Mouse (Mus musculus): ENCODE measurements around the gene Espn. TPM values are rescaled to one million over a fixed set of nuclear protein-coding genes. Genes with fewer than 3 reads are reported as not detected.

Espn gene
- polyA plus RNA-seq, 1 experiment from 2014 or later, result 32.9 TPM

DNA sequence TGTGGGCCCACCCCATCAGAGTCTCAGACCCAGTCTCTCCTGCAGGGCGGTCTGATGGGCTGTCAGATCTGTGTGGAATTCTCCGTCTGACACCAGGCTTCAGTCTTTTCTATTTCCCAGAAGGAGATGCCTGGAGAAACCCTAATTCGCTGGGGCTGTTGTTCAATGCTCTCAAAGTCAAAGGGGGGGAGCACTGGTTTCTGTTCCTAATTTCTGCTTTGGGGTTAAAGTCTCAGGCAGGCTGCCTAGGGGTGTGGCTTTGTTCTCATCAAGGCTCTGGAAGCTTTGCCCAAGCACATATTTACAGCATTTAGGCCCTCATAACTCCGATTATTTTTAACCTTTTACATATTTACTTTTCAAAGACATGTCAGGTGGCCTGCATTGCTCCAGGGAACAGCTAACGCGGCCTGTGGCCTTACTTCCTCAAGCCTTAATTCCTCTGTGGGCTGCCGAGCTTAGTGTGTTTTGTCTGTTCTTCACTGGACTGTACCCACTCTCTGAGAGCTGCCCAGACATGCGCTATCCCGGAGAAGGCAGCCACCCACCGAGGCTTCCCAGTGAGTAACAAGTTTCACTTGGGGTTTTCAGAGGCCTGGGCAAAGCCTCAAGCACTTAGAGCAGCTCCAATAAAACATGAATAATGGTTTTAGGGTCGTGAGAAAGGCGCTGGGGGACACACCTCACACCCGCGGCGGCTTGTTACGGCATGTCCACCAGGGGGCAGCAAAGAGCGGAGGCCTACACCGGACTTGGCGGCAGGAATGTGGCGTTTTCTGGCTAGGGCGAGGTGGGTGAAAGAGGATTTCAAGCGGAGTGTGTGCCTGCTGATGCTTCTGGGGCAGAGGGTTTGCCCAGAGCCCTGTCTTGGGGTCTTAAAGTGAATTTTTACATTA is 13.1 kb upstream of the Espn start:
- H3K36me3 ChIP-seq (ENCODE audit: insufficient read depth, low read length), result no peaks in the 10 kb centered on the region
- H3K4me3 ChIP-seq (replicated peaks; ENCODE audit: low read depth, low read length), result no peak overlapping the region
- peaks cover 13% of the 10 kb centered on the region for H3K27me3 ChIP-seq (ENCODE audit: insufficient read depth, low read length)
- H3K27ac ChIP-seq, result no peak overlapping the region
- peak overlapping the region; percentile 5; the same call in 1 of the 2 replicates for H3K4me2 ChIP-seq (ENCODE audit: low read length)
- no peaks in the 10 kb centered on the region for H3K4me1 ChIP-seq (replicated peaks; ENCODE audit: insufficient read depth, low read length)
- TF ChIP-seq CTCF (IDR thresholded peaks at IDR 0.05; ENCODE audit: low read depth), result peak; percentile 95
- ATAC-seq (replicated peaks; ENCODE audit: low FRiP score, low read depth), result no peak
- 16% methylated on average over 22 of the region's 22 CpGs for WGBS
- H3K9me3 ChIP-seq (replicated peaks; ENCODE audit: low read length), result no peaks in the 10 kb centered on the region
- peak; percentile 70 for DNase-seq (ENCODE audit: low spot score)
- no peak overlapping the region for H3K9ac ChIP-seq (ENCODE audit: low read depth, low read length)

GRCm38 (mm10) chr4:152162748-152163147 is 10.6 kb upstream of the Espn start:
- Histone ChIP-seq H3K4me3 (replicated peaks; ENCODE audit: low read depth, low read length) (no peak overlapping the region), H3K4me1 (replicated peaks; ENCODE audit: insufficient read depth, low read length) (peaks cover 11% of the 10 kb centered on the region), H3K4me2 (ENCODE audit: low read length) (no peak overlapping the region), H3K9me3 (replicated peaks; ENCODE audit: low read length) (no peaks in the 10 kb centered on the region), H3K27ac (no peak overlapping the region), H3K36me3 (ENCODE audit: insufficient read depth, low read length) (no peaks in the 10 kb centered on the region), H3K27me3 (ENCODE audit: insufficient read depth, low read length) (peaks cover 37% of the 10 kb centered on the region), H3K9ac (ENCODE audit: low read depth, low read length) (no peak overlapping the region)
- ATAC-seq (replicated peaks; ENCODE audit: low FRiP score, low read depth), result no peak
- TF ChIP-seq CTCF (IDR thresholded peaks at IDR 0.05; ENCODE audit: low read depth), result no peak
- DNase-seq (ENCODE audit: low spot score), result no peak
- 76% methylated on average over 2 of the region's 2 CpGs for WGBS

DNA sequence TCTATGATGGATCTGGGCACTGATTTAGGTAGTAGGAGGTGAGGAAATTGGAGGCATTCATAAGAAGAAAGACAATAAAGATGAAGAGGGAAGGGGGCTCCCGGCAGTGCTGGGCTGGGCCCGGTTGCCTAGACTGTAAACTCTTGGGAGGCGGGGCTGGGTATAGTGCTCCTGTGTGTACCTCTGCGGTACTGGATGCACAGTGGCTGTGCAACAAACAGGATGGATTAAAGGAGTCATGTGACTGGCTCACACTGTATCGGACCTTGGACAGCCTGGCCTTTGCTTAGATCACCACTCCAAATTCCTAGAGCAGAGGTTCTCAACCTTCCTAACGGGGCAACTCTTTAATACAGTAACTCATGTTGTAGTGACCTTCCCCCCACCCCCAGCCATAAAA is 9.4 kb upstream of the Espn start:
- peak; percentile 67 for ATAC-seq (replicated peaks; ENCODE audit: low FRiP score, low read depth)
- TF ChIP-seq CTCF (IDR thresholded peaks at IDR 0.05; ENCODE audit: low read depth), result no peak
- no peak for DNase-seq (ENCODE audit: low spot score)
- 59% methylated on average over 6 of the region's 6 CpGs for WGBS
- no peak overlapping the region for H3K4me2 ChIP-seq (ENCODE audit: low read length)
- H3K4me1 ChIP-seq (replicated peaks; ENCODE audit: insufficient read depth, low read length), result peaks cover 11% of the 10 kb centered on the region
- H3K36me3 ChIP-seq (ENCODE audit: insufficient read depth, low read length), result no peaks in the 10 kb centered on the region
- no peak overlapping the region for H3K27ac ChIP-seq
- H3K27me3 ChIP-seq (ENCODE audit: insufficient read depth, low read length), result peaks cover 43% of the 10 kb centered on the region
- H3K9me3 ChIP-seq (replicated peaks; ENCODE audit: low read length), result no peaks in the 10 kb centered on the region
- H3K9ac ChIP-seq (ENCODE audit: low read depth, low read length), result no peak overlapping the region
- H3K4me3 ChIP-seq (replicated peaks; ENCODE audit: low read depth, low read length), result no peak overlapping the region

DNA sequence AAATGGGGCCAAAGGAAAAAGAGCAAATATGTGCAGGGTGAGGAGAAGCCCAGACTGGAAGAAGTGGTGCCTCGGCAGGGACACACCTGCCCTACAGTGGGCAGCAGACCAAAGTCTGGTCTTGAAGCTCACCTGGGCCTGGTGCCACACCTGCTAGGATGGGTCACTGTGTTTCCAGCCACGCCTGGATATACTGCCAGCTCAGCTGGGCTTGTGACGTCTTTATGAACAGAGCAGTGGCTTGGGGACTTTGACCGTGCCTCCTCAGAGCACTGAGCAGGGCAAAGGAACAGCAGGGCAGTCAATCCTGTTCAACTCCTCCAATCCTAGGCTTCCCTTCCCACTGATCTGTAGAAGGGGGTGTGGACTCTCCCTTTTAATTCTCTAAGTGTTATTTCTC is 8.6 kb upstream of the Espn start:
- H3K27me3 ChIP-seq (ENCODE audit: insufficient read depth, low read length), result peaks cover 43% of the 10 kb centered on the region
- H3K9ac ChIP-seq (ENCODE audit: low read depth, low read length), result no peak overlapping the region
- DNase-seq (ENCODE audit: low spot score) (no peak), ATAC-seq (replicated peaks; ENCODE audit: low FRiP score, low read depth) (peak; percentile 68)
- no peak overlapping the region for H3K4me2 ChIP-seq (ENCODE audit: low read length)
- 30% methylated on average over 4 of the region's 4 CpGs for WGBS
- H3K27ac ChIP-seq, result no peak overlapping the region
- H3K4me1 ChIP-seq (replicated peaks; ENCODE audit: insufficient read depth, low read length), result peaks cover 11% of the 10 kb centered on the region
- TF ChIP-seq CTCF (IDR thresholded peaks at IDR 0.05; ENCODE audit: low read depth), result no peak
- no peaks in the 10 kb centered on the region for H3K36me3 ChIP-seq (ENCODE audit: insufficient read depth, low read length)
- H3K4me3 ChIP-seq (replicated peaks; ENCODE audit: low read depth, low read length), result no peak overlapping the region
- no peaks in the 10 kb centered on the region for H3K9me3 ChIP-seq (replicated peaks; ENCODE audit: low read length)

DNA sequence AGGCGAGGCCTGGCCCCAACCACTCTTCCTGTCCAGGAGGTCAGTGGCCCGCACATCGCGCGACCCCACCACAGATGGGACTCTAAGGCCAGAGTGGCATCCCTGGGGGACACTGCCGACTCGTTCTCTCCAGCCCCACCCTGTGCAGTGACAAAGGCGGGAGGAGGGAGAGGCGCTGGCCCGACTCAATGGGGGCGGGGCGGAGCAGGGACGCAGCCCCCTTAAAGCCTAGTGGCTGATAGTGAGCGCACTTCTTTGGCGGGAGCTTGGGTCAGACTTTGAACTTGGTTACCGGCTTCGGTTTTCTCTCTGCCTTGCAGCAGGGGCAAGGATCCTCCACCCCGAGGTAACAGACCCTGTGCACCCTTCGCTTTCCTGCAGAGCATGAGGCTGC is 7.1 kb upstream of the Espn start:
- H3K36me3 ChIP-seq (ENCODE audit: insufficient read depth, low read length), result no peaks in the 10 kb centered on the region
- no peak for TF ChIP-seq CTCF (IDR thresholded peaks at IDR 0.05; ENCODE audit: low read depth)
- no peak for DNase-seq (ENCODE audit: low spot score)
- H3K9ac ChIP-seq (ENCODE audit: low read depth, low read length), result no peak overlapping the region
- WGBS, result 2% methylated on average over 19 of the region's 19 CpGs
- H3K9me3 ChIP-seq (replicated peaks; ENCODE audit: low read length), result no peaks in the 10 kb centered on the region
- peak overlapping the region; percentile 46 for H3K4me2 ChIP-seq (ENCODE audit: low read length)
- H3K4me1 ChIP-seq (replicated peaks; ENCODE audit: insufficient read depth, low read length), result peaks cover 11% of the 10 kb centered on the region
- H3K27ac ChIP-seq, result no peak overlapping the region
- peak overlapping the region; percentile 13; the same call in 1 of the 2 replicates for H3K4me3 ChIP-seq (replicated peaks; ENCODE audit: low read depth, low read length)
- ATAC-seq (replicated peaks; ENCODE audit: low FRiP score, low read depth), result no peak
- H3K27me3 ChIP-seq (ENCODE audit: insufficient read depth, low read length), result peaks cover 43% of the 10 kb centered on the region

GRCm38 (mm10) chr4:152158585-152159284 is 6.6 kb upstream of the Espn start, which contains the start of gene Hes2:
Gene Hes2 (plus strand): TSS chr4:152158867.
- WGBS, result 2% methylated on average over 35 of the region's 35 CpGs
- DNase-seq (ENCODE audit: low spot score) (no peak), ATAC-seq (replicated peaks; ENCODE audit: low FRiP score, low read depth) (no peak)
- Histone ChIP-seq H3K4me3 (replicated peaks; ENCODE audit: low read depth, low read length) (peak within 1 kb of the TSS; percentile 20; the same call in 1 of the 2 replicates), H3K9ac (ENCODE audit: low read depth, low read length) (peak within 1 kb of the TSS; percentile 42; the same call in 1 of the 2 replicates), H3K4me2 (ENCODE audit: low read length) (peak within 1 kb of the TSS; percentile 46), H3K27ac (no peak within 1 kb of the TSS), H3K36me3 (ENCODE audit: insufficient read depth, low read length) (no peaks in the 10 kb centered on the region), H3K27me3 (ENCODE audit: insufficient read depth, low read length) (peaks cover 43% of the 10 kb centered on the region), H3K4me1 (replicated peaks; ENCODE audit: insufficient read depth, low read length) (peaks cover 14% of the 10 kb centered on the region), H3K9me3 (replicated peaks; ENCODE audit: low read length) (no peaks in the 10 kb centered on the region)
- TF ChIP-seq CTCF (IDR thresholded peaks at IDR 0.05; ENCODE audit: low read depth), result no peak

Data from kidney, postnatal 0 days (tissue).